Mouse (Mus musculus) lung, embryonic 14.5 days (tissue): ENCODE measurements around the gene Psme2. TPM values are rescaled to one million over a fixed set of nuclear protein-coding genes. Genes with fewer than 3 reads are reported as not detected.

Experiments used
- ATAC-seq: fragments of 200-750 bp; cut with Nextera tagmentation; 2 replicates; pipeline ENCODE4 v1.8.0; 2017; ENCODE audit warnings: mild to moderate bottlenecking, moderate TSS enrichment, moderate library complexity; ENCODE audit not compliant: insufficient read depth
- DNase-seq: peaks from one replicate; pipeline ENCODE4 v3.0.0-alpha.2; 2015
- H3K27ac ChIP-seq: fragments of 300-500 bp; sonication (generic); 2 replicates; pipeline ENCODE4 v1.5.1; 2014; ENCODE audit warnings: low read depth, mild to moderate bottlenecking, moderate library complexity
- H3K27me3 ChIP-seq: fragments of 300-500 bp; sonication (generic); 2 replicates; pipeline ENCODE4 v1.6.1; 2014; ENCODE audit warnings: low read length, control low read depth; ENCODE audit not compliant: insufficient read depth
- H3K36me3 ChIP-seq: fragments of 300-500 bp; sonication (generic); 2 replicates; pipeline ENCODE4 v1.6.1; 2014; ENCODE audit warnings: control low read depth; ENCODE audit not compliant: insufficient read depth
- H3K4me1 ChIP-seq: fragments of 300-500 bp; sonication (generic); 2 replicates; pipeline ENCODE4 v1.6.1; 2014; ENCODE audit warnings: antibody characterized with exemption, control low read depth; ENCODE audit not compliant: insufficient read depth
- H3K4me2 ChIP-seq: fragments of 300-500 bp; sonication (generic); 2 replicates; pipeline ENCODE4 v1.6.1; 2014; ENCODE audit warnings: mild to moderate bottlenecking
- H3K4me3 ChIP-seq: fragments of 300-500 bp; sonication (generic); 2 replicates; pipeline ENCODE4 v1.5.1; 2014; ENCODE audit warnings: low read depth, low read length
- H3K9ac ChIP-seq: fragments of 300-500 bp; sonication (generic); 2 replicates; pipeline ENCODE4 v1.6.1; 2014
- H3K9me3 ChIP-seq: fragments of 300-500 bp; sonication (generic); 2 replicates; pipeline ENCODE4 v1.6.1; 2016; ENCODE audit warnings: low read depth, low read length, control low read depth
- CTCF ChIP-seq: IDR thresholded peaks from 2 replicates; pipeline ENCODE4 v1.5.1; 2016; ENCODE audit warnings: antibody characterized with exemption, low read depth
- WGBS: fragments of 180-500 bp; shearing (Covaris S2); extraction: QIAGEN DNeasy Blood & Tissue Kit; methylation state at CpG from one replicate; pipeline ENCODE4 v1.1.7; 2014; 5-methylcytosine and 5-hydroxymethylcytosine counted together
- polyA plus RNA-seq: library from polyadenylated mRNA; unstranded; fragments of >200 nt; fragmentation: Nextera tagmentation; extraction: Ambion mirVana; gene quantifications from 2 replicates; pipeline ENCODE4 v1.2.1, GENCODE M21; 2014

Psme2 gene
- polyA plus RNA-seq, 1 experiment from 2014 or later = 242 TPM

DNA sequence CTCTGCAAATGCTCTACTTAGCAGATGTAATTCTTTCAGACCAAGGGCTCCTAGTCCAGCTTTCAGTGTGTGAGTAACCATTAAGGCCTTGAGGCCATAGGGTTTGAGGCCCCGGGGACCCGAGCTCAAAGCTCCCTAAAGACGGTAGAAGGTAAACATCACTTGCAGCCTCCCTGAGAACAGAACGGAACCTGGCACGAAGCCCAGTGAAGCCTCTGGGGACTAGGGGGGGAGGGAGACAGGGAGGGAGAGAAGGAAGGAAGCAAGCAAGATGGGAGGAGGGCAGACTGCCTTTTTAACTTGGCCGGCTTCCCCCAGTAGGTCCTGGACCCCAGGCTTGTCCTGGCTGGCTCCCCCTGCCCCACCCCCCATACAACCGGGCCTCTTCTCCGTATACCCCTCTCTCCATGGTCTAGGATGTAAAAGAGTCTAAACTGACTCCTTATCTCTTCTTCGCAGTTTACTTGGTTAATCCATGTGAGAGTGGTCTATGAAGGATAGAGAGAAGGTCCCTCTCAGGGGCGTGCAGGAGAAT, 50.1 kb downstream of the Psme2 start:
- H3K27me3 ChIP-seq = no peaks in the 10 kb centered on the region
- H3K27ac ChIP-seq = peak overlapping the region; percentile 95
- no peak for TF ChIP-seq CTCF
- peak overlapping the region; percentile 75 for H3K4me2 ChIP-seq
- DNase-seq = peak; percentile 90
- peak overlapping the region; percentile 65 for H3K4me3 ChIP-seq
- H3K36me3 ChIP-seq = peaks cover 36% of the 10 kb centered on the region
- H3K4me1 ChIP-seq = peaks cover 4% of the 10 kb centered on the region; the same call in 1 of the 2 replicates
- H3K9ac ChIP-seq = peak overlapping the region; percentile 68
- no peaks in the 10 kb centered on the region for H3K9me3 ChIP-seq
- WGBS = 2% methylated on average over 10 of the region's 10 CpGs
- peak; percentile 55 for ATAC-seq

- Histone ChIP-seq H3K9ac (peak within 1 kb of the TSS; percentile 68), H3K27ac (peak within 1 kb of the TSS; percentile 95), H3K27me3 (no peaks in the 10 kb centered on the region), H3K9me3 (no peaks in the 10 kb centered on the region), H3K4me1 (peaks cover 4% of the 10 kb centered on the region; the same call in 1 of the 2 replicates), H3K4me2 (peak within 1 kb of the TSS; percentile 75), H3K4me3 (peak within 1 kb of the TSS; percentile 65), H3K36me3 (peaks cover 30% of the 10 kb centered on the region)
- no peak for TF ChIP-seq CTCF
- ATAC-seq = peak; percentile 97
- WGBS = under 1% methylated on average over 32 of the region's 32 CpGs
- DNase-seq = peak; percentile 97
These were observed 50.7 kb downstream of the Psme2 start, which contains the start of gene Pck2 for GRCm38 (mm10) chr14:55540067-55540786. TSS of gene Pck2 (plus strand) at chr14:55540266.

Other genes with a start within 250 kb of the Psme2 start
- 66.6 and 68.6 TPM in 2 replicates for gene Dhrs4, start 112.4 kb downstream of the Psme2 start, polyA plus RNA-seq
- gene Carmil3, start 100.5 kb downstream of the Psme2 start, polyA plus RNA-seq = 2.8 and 3.1 TPM in 2 replicates
- 0.15 and 0.25 TPM in 2 replicates for gene Cpne6, start 80.7 kb downstream of the Psme2 start, polyA plus RNA-seq
- not detected in 2 replicates for gene Nrl, start 66.1 kb downstream of the Psme2 start, polyA plus RNA-seq
- 52.1 and 55.4 TPM in 2 replicates for gene Pck2, start 50.8 kb downstream of the Psme2 start, polyA plus RNA-seq
- gene Dcaf11, start 31.1 kb downstream of the Psme2 start, polyA plus RNA-seq = 53.9 and 62.3 TPM in 2 replicates
- gene A730061H03Rik, start 30.7 kb downstream of the Psme2 start, polyA plus RNA-seq = 1.2 and 1.6 TPM in 2 replicates
- gene Fitm1, start 15.5 kb downstream of the Psme2 start, polyA plus RNA-seq = 0.76 and 1.7 TPM in 2 replicates
- 139 and 142 TPM in 2 replicates for gene Psme1, start 13.0 kb downstream of the Psme2 start, polyA plus RNA-seq
- gene Emc9, start 5.8 kb downstream of the Psme2 start, polyA plus RNA-seq = 2.1 and 2.4 TPM in 2 replicates
- 14.4 and 16.9 TPM in 2 replicates for gene Rnf31, start 595 bp upstream of the Psme2 start, polyA plus RNA-seq
- gene Irf9, start 12.5 kb upstream of the Psme2 start, polyA plus RNA-seq = 8.9 and 9.0 TPM in 2 replicates
- gene Rec8, start 26.9 kb upstream of the Psme2 start, polyA plus RNA-seq = 8.5 and 14.2 TPM in 2 replicates
- gene Ipo4, start 44.8 kb upstream of the Psme2 start, polyA plus RNA-seq = 97.5 and 115 TPM in 2 replicates
- 2.1 TPM in 2 replicates for gene Gm49378, start 46.8 kb upstream of the Psme2 start, polyA plus RNA-seq
- 111 and 122 TPM in 2 replicates for gene Tm9sf1, start 52.7 kb upstream of the Psme2 start, polyA plus RNA-seq
- 0.89 and 1.1 TPM in 2 replicates for gene Tssk4, start 59.1 kb upstream of the Psme2 start, polyA plus RNA-seq
- 51.6 and 52.0 TPM in 2 replicates for gene Mdp1, start 69.4 kb upstream of the Psme2 start, polyA plus RNA-seq
- 58.4 and 59.4 TPM in 2 replicates for gene Gmpr2, start 80.8 kb upstream of the Psme2 start, polyA plus RNA-seq
- 556 and 577 TPM in 2 replicates for gene Nedd8, start 81.0 kb upstream of the Psme2 start, polyA plus RNA-seq
- gene Tinf2, start 90.7 kb upstream of the Psme2 start, polyA plus RNA-seq = 53.3 and 58.0 TPM in 2 replicates
- gene Tgm1, start 122.8 kb upstream of the Psme2 start, polyA plus RNA-seq = 0.89 and 1.3 TPM in 2 replicates
- gene Rabggta, start 131.2 kb upstream of the Psme2 start, polyA plus RNA-seq = 25.6 and 29.5 TPM in 2 replicates
- 76.7 and 79.9 TPM in 2 replicates for gene Dhrs1, start 154.6 kb upstream of the Psme2 start, polyA plus RNA-seq
- 48.7 and 50.6 TPM in 2 replicates for gene Nop9, start 154.6 kb upstream of the Psme2 start, polyA plus RNA-seq
- 0.36 and 0.38 TPM in 2 replicates for gene Cideb, start 167.3 kb upstream of the Psme2 start, polyA plus RNA-seq
- 0.19 and 0.70 TPM in 2 replicates for gene Ltb4r2, start 170.3 kb upstream of the Psme2 start, polyA plus RNA-seq
- 0.31 and 0.64 TPM in 2 replicates for gene Ltb4r1, start 174.8 kb upstream of the Psme2 start, polyA plus RNA-seq
- 11.6 and 14.1 TPM in 2 replicates for gene Adcy4, start 193.0 kb upstream of the Psme2 start, polyA plus RNA-seq
- gene Ripk3, start 197.8 kb upstream of the Psme2 start, polyA plus RNA-seq = 42.5 and 51.4 TPM in 2 replicates
- 58.8 and 66.1 TPM in 2 replicates for gene Nfatc4, start 232.0 kb upstream of the Psme2 start, polyA plus RNA-seq